Mouse (Mus musculus) kidney, adult 2 months (tissue): ENCODE measurements around the gene Impad1.

Experiments
- CTCF ChIP-seq: fragments of 200-500 bp; conservative IDR thresholded peaks from 2 replicates; pipeline ENCODE4 v1.5.1; 2011; ENCODE audit warnings: low read depth, mild to moderate bottlenecking, control low read depth, low read length, moderate library complexity, mixed read lengths; ENCODE audit not compliant: insufficient read depth, insufficient read length
- POLR2A ChIP-seq: fragments of 200-500 bp; IDR thresholded peaks from one replicate; pipeline ENCODE4 v1.6.1; 2011; ENCODE audit warnings: low read depth, low read length, control low read depth

DNA sequence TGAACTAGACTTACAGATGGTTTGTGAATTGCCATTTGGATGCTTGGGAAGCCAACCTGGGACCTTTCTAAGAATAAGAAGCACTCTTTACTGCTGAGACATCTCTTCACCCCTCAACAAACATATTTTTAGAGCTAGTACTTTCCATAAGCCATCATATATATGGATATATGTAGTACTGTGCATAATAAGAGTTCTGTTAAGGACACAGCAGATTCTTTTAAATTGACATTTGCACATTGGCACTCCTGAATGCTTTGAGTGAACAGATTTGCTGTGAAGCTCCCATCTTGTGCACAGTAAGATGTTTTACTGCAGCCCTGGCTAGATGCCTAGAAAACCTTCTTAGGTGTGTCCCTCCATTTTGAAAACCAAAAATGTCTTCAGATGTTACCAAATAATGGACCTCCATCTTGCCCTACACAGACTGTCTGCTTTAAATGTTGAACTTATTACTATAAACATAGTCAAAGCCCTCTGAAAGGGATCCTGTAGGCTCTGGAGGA, 13.8 kb downstream of the Impad1 start:
- TF ChIP-seq POLR2A (no peak), CTCF (no peak)
